In genomic region chr1:75594836-75595235, GRCm38 (mm10) we compare ENCODE assay signal across 29 mouse cellular contexts. TPM values are rescaled to one million over a fixed set of nuclear protein-coding genes. Genes with fewer than 3 reads are reported as not detected.
DNase-seq lines count a peak whose midpoint lies in the region; ATAC-seq and TF ChIP-seq lines count a peak whose summit lies in the region.
"Had no signal": no experiment of that assay in that cellular context is flagged by ENCODE, and none has a peak within 500 bp of the region (broad histone marks: within the 10 kb centered on the region; RNA-seq: fewer than 3 reads in every experiment).

No protein-coding gene starts in this region.

- no peaks in the 10 kb centered on the region for H3K9me3 ChIP-seq in hindbrain, embryonic 15.5 days
- H3K9me3 ChIP-seq in hindbrain, postnatal 0 days (ENCODE audit: low read length), result no peaks in the 10 kb centered on the region
- H3K9me3 ChIP-seq in E14TG2a.4 (ENCODE audit: low read length), result no peaks in the 10 kb centered on the region
- H3K9me3 ChIP-seq in midbrain, postnatal 0 days (ENCODE audit: low read length), result no peaks in the 10 kb centered on the region
- no peaks in the 10 kb centered on the region for H3K9me3 ChIP-seq in forebrain, embryonic 15.5 days
- H3K9me3 ChIP-seq: heart, embryonic 12.5 days; intestine, embryonic 15.5 days; limb, embryonic 10.5 days; limb, embryonic 15.5 days; liver, embryonic 13.5 days; neural tube, embryonic 12.5 days had no signal

- H3K4me3 ChIP-seq in hindbrain, embryonic 15.5 days, result no peak overlapping the region
- no peak overlapping the region for H3K4me3 ChIP-seq in hindbrain, postnatal 0 days (ENCODE audit: low read length)
- H3K4me3 ChIP-seq in E14TG2a.4 (replicated peaks; ENCODE audit: low read length), result peak overlapping the region; percentile 32
- H3K4me3 ChIP-seq in midbrain, postnatal 0 days (ENCODE audit: low read depth, low read length), result no peak overlapping the region
- no peak overlapping the region for H3K4me3 ChIP-seq in forebrain, embryonic 15.5 days
- H3K4me3 ChIP-seq: gastrocnemius, adult 2 months; heart, adult 2 months; heart, embryonic 12.5 days; intestine, embryonic 15.5 days; limb, embryonic 10.5 days; limb, embryonic 15.5 days; liver, embryonic 13.5 days; neural tube, embryonic 12.5 days had no signal

- no peaks in the 10 kb centered on the region for H3K36me3 ChIP-seq in hindbrain, embryonic 15.5 days
- H3K36me3 ChIP-seq in hindbrain, postnatal 0 days (ENCODE audit: insufficient read depth, low read length), result no peaks in the 10 kb centered on the region
- H3K36me3 ChIP-seq in E14TG2a.4 (ENCODE audit: insufficient read depth, low read length), result no peaks in the 10 kb centered on the region
- no peaks in the 10 kb centered on the region for H3K36me3 ChIP-seq in midbrain, postnatal 0 days (ENCODE audit: insufficient read depth, low read length)
- no peaks in the 10 kb centered on the region for H3K36me3 ChIP-seq in forebrain, embryonic 15.5 days
- H3K36me3 ChIP-seq: heart, embryonic 12.5 days; intestine, embryonic 15.5 days; limb, embryonic 10.5 days; limb, embryonic 15.5 days; liver, embryonic 13.5 days; neural tube, embryonic 12.5 days had no signal

- peaks cover 2% of the 10 kb centered on the region; the same call in 1 of the 2 replicates for H3K27me3 ChIP-seq in hindbrain, embryonic 15.5 days
- H3K27me3 ChIP-seq in hindbrain, postnatal 0 days (ENCODE audit: insufficient read depth, low read length), result no peaks in the 10 kb centered on the region
- H3K27me3 ChIP-seq in E14TG2a.4 (ENCODE audit: insufficient read depth, low read length), result peaks cover 18% of the 10 kb centered on the region
- no peaks in the 10 kb centered on the region; the same call in 1 of the 2 replicates for H3K27me3 ChIP-seq in midbrain, postnatal 0 days (ENCODE audit: insufficient read depth, low read length)
- no peaks in the 10 kb centered on the region for H3K27me3 ChIP-seq in forebrain, embryonic 15.5 days
- H3K27me3 ChIP-seq: intestine, embryonic 15.5 days; limb, embryonic 15.5 days; liver, embryonic 13.5 days; neural tube, embryonic 12.5 days had no signal

- H3K4me1 ChIP-seq in hindbrain, embryonic 15.5 days (replicated peaks), result peaks cover 8% of the 10 kb centered on the region; the same call in 1 of the 2 replicates
- H3K4me1 ChIP-seq in hindbrain, postnatal 0 days (ENCODE audit: insufficient read depth, low read length), result no peaks in the 10 kb centered on the region
- H3K4me1 ChIP-seq in E14TG2a.4 (replicated peaks; ENCODE audit: low read depth, low read length), result peaks cover 63% of the 10 kb centered on the region
- H3K4me1 ChIP-seq in midbrain, postnatal 0 days (ENCODE audit: insufficient read depth, low read length), result no peaks in the 10 kb centered on the region
- no peaks in the 10 kb centered on the region for H3K4me1 ChIP-seq in forebrain, embryonic 15.5 days
- H3K4me1 ChIP-seq: intestine, embryonic 15.5 days; limb, embryonic 10.5 days; liver, embryonic 13.5 days; neural tube, embryonic 12.5 days had no signal

- DNase-seq in hindbrain, postnatal 0 days (ENCODE audit: low spot score), result no peak
- peak; percentile 37 for DNase-seq in R1 (ENCODE audit: low read depth, low spot score)
- DNase-seq in midbrain, postnatal 0 days (ENCODE audit: low spot score), result no peak
- DNase-seq in kidney, postnatal 25 days, result no peak
- DNase-seq: adrenal gland, postnatal 10 days; cerebellum, adult 8-10 months; cerebellum, postnatal 25 days; gastrocnemius, adult 2 months; heart, adult 2 months; kidney, adult 8-10 months; kidney, postnatal 10 days; layer of hippocampus, adult 9-11 months; liver, embryonic 13.5 days; lung, adult 18-20 months; lung, postnatal 4 days; retina, postnatal 1 day; right cerebral cortex, postnatal 14 days had no signal

- TF ChIP-seq CTCF in hindbrain, postnatal 0 days (IDR thresholded peaks at IDR 0.05; ENCODE audit: low read depth), result no peak
- no peak for TF ChIP-seq CTCF in E14TG2a.4 (conservative IDR thresholded peaks at IDR 0.05; ENCODE audit: low read length)
- no peak for TF ChIP-seq CTCF in midbrain, postnatal 0 days (IDR thresholded peaks at IDR 0.05)

- ATAC-seq in hindbrain, embryonic 15.5 days (ENCODE audit: low FRiP score, low read depth), result no peak
- ATAC-seq in hindbrain, postnatal 0 days, result no peak
- no peak for ATAC-seq in midbrain, postnatal 0 days (ENCODE audit: low FRiP score)
- ATAC-seq in forebrain, embryonic 15.5 days (replicated peaks), result no peak
- ATAC-seq: CD4-positive, CD25-positive, alpha-beta regulatory T cell, adult 4 months; forebrain, embryonic 16.5 days; intestine, embryonic 15.5 days; lung, postnatal 0 days had no signal

- no peak overlapping the region for H3K4me2 ChIP-seq in hindbrain, embryonic 15.5 days
- H3K4me2 ChIP-seq in hindbrain, postnatal 0 days (ENCODE audit: low read depth, low read length), result no peak overlapping the region
- H3K4me2 ChIP-seq in midbrain, postnatal 0 days (ENCODE audit: low read depth, low read length, poor library complexity, severe bottlenecking), result no peak overlapping the region
- no peak overlapping the region for H3K4me2 ChIP-seq in forebrain, embryonic 15.5 days (replicated peaks)
- H3K4me2 ChIP-seq: heart, embryonic 12.5 days; intestine, embryonic 15.5 days; limb, embryonic 15.5 days; liver, embryonic 13.5 days; neural tube, embryonic 12.5 days had no signal

- no peak overlapping the region for H3K9ac ChIP-seq in hindbrain, embryonic 15.5 days
- no peak overlapping the region for H3K9ac ChIP-seq in hindbrain, postnatal 0 days (replicated peaks; ENCODE audit: low read length)
- H3K9ac ChIP-seq in midbrain, postnatal 0 days (replicated peaks; ENCODE audit: low read length, poor library complexity, severe bottlenecking), result 0 out of 2 replicates have a peak overlapping the region, but pooled peaks have one; percentile 24
- H3K9ac ChIP-seq in forebrain, embryonic 15.5 days (replicated peaks), result no peak overlapping the region
- H3K9ac ChIP-seq: heart, embryonic 12.5 days; intestine, embryonic 15.5 days; limb, embryonic 15.5 days; liver, embryonic 13.5 days; neural tube, embryonic 12.5 days had no signal

- 0 out of 2 replicates have a peak overlapping the region, but pooled peaks have one; percentile 3 for H3K27ac ChIP-seq in hindbrain, embryonic 15.5 days (replicated peaks)
- H3K27ac ChIP-seq in hindbrain, postnatal 0 days, result no peak overlapping the region
- H3K27ac ChIP-seq in midbrain, postnatal 0 days (ENCODE audit: low read depth, low read length), result no peak overlapping the region
- H3K27ac ChIP-seq in forebrain, embryonic 15.5 days (replicated peaks), result no peak overlapping the region
- H3K27ac ChIP-seq: gastrocnemius, adult 2 months; heart, adult 2 months; intestine, embryonic 15.5 days; limb, embryonic 10.5 days; limb, embryonic 15.5 days; liver, embryonic 13.5 days; neural tube, embryonic 12.5 days had no signal

- 44% methylated on average over 9 of the region's 9 CpGs for WGBS in hindbrain, embryonic 15.5 days
- WGBS in hindbrain, postnatal 0 days, result 39% methylated on average over 9 of the region's 9 CpGs
- WGBS in midbrain, postnatal 0 days, result 37% methylated on average over 9 of the region's 9 CpGs
- WGBS in forebrain, embryonic 15.5 days, result 46% methylated on average over 9 of the region's 9 CpGs

RNA-seq across cellular contexts. Expression of gene Slc4a3, which starts 48.8 kb away (rescaled TPM):
- polyA plus RNA-seq in hindbrain, embryonic 15.5 days (2015; fragmentation: Nextera tagmentation; extraction: Ambion mirVana), result 72.4 and 77.2 TPM in 2 replicates
- total RNA-seq in hindbrain, postnatal 0 days (2014; rRNA removed), result 191 and 194 TPM in 2 replicates
- 90.0 and 96.4 TPM in 2 replicates for polyA plus RNA-seq in hindbrain, postnatal 0 days (2015; fragmentation: Nextera tagmentation; extraction: Ambion mirVana)
- total RNA-seq in midbrain, postnatal 0 days (2014; rRNA removed), result 172 and 179 TPM in 2 replicates
- 108 and 111 TPM in 2 replicates for polyA plus RNA-seq in midbrain, postnatal 0 days (2015; fragmentation: Nextera tagmentation; extraction: Ambion mirVana)
- polyA plus RNA-seq in forebrain, embryonic 15.5 days (2015; fragmentation: Nextera tagmentation; extraction: Ambion mirVana), result 35.2 and 35.9 TPM in 2 replicates
- total RNA-seq: megakaryocyte-erythroid progenitor cell, adult 5-6 weeks had no signal
- polyA plus RNA-seq: CD4-positive, CD25-positive, alpha-beta regulatory T cell, adult 4 months had no signal
